Mouse (Mus musculus) kidney, postnatal 14 days (tissue): ENCODE results near the gene Ufd1.
"Not testable (repeated sequence)": the region's sequence is repeated elsewhere in the genome, so short reads cannot be mapped to it uniquely, and the experiment has no call there.

Experiments
- DNase-seq: peaks from one replicate; pipeline ENCODE4 v3.0.0; 2022; ENCODE audit warnings: mixed read lengths

Ufd1 gene

GRCm38 (mm10) chr16:18811032-18811431 is 547 bp upstream of the Ufd1 start:
- no peak for DNase-seq

- no peak for DNase-seq
These were observed 869 bp downstream of the Ufd1 start for GRCm38 (mm10) chr16:18812385-18812910.

GRCm38 (mm10) chr16:18822356-18822755 is 10.8 kb downstream of the Ufd1 start:
- no peak for DNase-seq

GRCm38 (mm10) chr16:18822925-18823324 is 11.3 kb downstream of the Ufd1 start:
- DNase-seq = no peak

GRCm38 (mm10) chr16:18828630-18829029 is 17.1 kb downstream of the Ufd1 start:
- peak; percentile 35 for DNase-seq

- peak; percentile 40 for DNase-seq
These were observed 17.5 kb downstream of the Ufd1 start for GRCm38 (mm10) chr16:18829102-18829501.

- no peak for DNase-seq
These were observed 21.9 kb downstream of the Ufd1 start for GRCm38 (mm10) chr16:18833486-18833885.

GRCm38 (mm10) chr16:18836073-18836467 is 24.5 kb downstream of the Ufd1 start:
- no peak for DNase-seq

- peak; percentile 96 for DNase-seq
These were observed 25.1 kb downstream of the Ufd1 start, which contains the start of the genes 2510002D24Rik and Gm28539 for GRCm38 (mm10) chr16:18836468-18837208. TSS of gene 2510002D24Rik (plus strand) at chr16:18836578. TSS of gene Gm28539 (plus strand) at chr16:18836584.

- DNase-seq = no peak
These were observed 26.8 kb downstream of the Ufd1 start for GRCm38 (mm10) chr16:18838346-18838745.

- DNase-seq = no peak
These were observed 34.8 kb downstream of the Ufd1 start for GRCm38 (mm10) chr16:18846301-18846820.

- not testable (repeated sequence) for DNase-seq
These were observed 38.1 kb downstream of the Ufd1 start for GRCm38 (mm10) chr16:18849521-18850190.

- DNase-seq = peak; percentile 67
These were observed 47.0 kb downstream of the Ufd1 start for GRCm38 (mm10) chr16:18858551-18858950.

- no peak for DNase-seq
These were observed 48.6 kb downstream of the Ufd1 start for GRCm38 (mm10) chr16:18860186-18860585.

GRCm38 (mm10) chr16:18870495-18870894 is 58.9 kb downstream of the Ufd1 start:
- DNase-seq = not testable (repeated sequence)

GRCm38 (mm10) chr16:18876091-18876441 is 64.5 kb downstream of the Ufd1 start:
- no peak for DNase-seq

GRCm38 (mm10) chr16:18876442-18877308 is 65.1 kb downstream of the Ufd1 start, which contains the start of the genes Mrpl40 and Hira:
TSS of gene Mrpl40 (minus strand) at chr16:18876862.
TSS of gene Hira (plus strand) at chr16:18877037.
- peak; percentile 97 for DNase-seq

- peak; percentile 71 for DNase-seq
These were observed 66.0 kb downstream of the Ufd1 start for GRCm38 (mm10) chr16:18877386-18878090.

- peak; percentile 6 for DNase-seq
These were observed 66.6 kb downstream of the Ufd1 start for GRCm38 (mm10) chr16:18878091-18878720.

GRCm38 (mm10) chr16:18884044-18884443 is 72.5 kb downstream of the Ufd1 start:
- DNase-seq = no peak
